8 mouse cellular contexts compared by ENCODE assay signal in the genomic region with DNA sequence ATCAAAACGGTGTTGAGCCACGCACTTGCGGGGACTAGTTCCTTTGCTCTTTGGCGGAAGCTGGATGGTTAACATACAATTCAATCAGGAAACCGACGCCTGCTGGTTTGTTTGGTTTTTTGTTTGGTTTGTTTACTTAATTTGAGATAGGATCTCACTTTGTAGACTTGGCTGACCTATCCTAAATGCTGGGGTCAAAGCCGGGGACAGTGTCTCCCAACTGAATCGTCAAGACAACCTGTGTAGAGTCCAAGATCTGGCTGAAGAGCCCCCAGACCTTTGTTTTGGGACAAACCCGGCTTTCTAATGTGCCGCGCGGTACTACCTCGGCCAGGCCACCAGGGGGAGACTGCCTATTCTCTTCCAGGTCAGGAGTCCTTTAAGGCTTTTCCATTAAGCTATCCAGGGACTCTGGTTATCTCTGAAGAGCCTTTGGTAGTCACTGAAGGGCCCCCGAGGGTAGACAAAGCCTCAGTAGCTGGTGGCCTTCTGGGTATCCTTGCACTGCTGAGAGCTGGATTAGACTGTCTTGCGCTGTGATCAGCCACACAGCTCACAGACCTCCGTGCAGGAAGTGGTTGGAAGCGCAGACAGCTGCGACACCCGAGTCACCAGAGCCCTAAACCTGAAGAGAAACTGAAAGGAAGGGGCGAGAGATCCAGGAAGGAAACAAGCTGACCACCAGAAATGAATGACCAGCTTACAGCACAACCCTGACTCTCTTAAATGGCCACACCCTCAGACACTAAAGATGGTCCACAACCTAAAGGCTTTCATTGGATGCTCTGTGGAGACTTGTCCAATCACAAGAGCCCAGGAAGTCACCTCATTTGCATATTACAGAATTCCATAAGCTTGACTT. TPM values are rescaled to one million over a fixed set of nuclear protein-coding genes. Genes with fewer than 3 reads are reported as not detected.
A peak's percentile ranks its signal among the peaks of the same experiment; 100 is the strongest.
DNase-seq lines count a peak whose midpoint lies in the region; ATAC-seq and TF ChIP-seq lines count a peak whose summit lies in the region.

No protein-coding gene starts in this region.

- H3K27me3 ChIP-seq in E14TG2a.4 (ENCODE audit: insufficient read depth, low read length): peaks cover 22% of the 10 kb centered on the region
- no peaks in the 10 kb centered on the region for H3K27me3 ChIP-seq in embryonic facial prominence, embryonic 11.5 days (ENCODE audit: control insufficient read depth, insufficient read depth, low read length)
- H3K27me3 ChIP-seq in heart, embryonic 15.5 days: no peaks in the 10 kb centered on the region

- H3K27ac ChIP-seq in embryonic facial prominence, embryonic 11.5 days (replicated peaks; ENCODE audit: low read depth, low read length): no peak overlapping the region
- peak overlapping the region; percentile 74 for H3K27ac ChIP-seq in heart, embryonic 15.5 days

- TF ChIP-seq CTCF in E14TG2a.4 (conservative IDR thresholded peaks at IDR 0.05; ENCODE audit: low read length): peak; percentile 58

- peak; percentile 79 for DNase-seq in embryonic facial prominence, embryonic 11.5 days (ENCODE audit: low spot score)
- DNase-seq in kidney, postnatal 10 days: peak; percentile 70
- peak; percentile 67 for DNase-seq in lung, postnatal 14 days
- DNase-seq in retina, postnatal 1 day: peak; percentile 82
- no peak for DNase-seq in frontal cortex, postnatal 25 days (ENCODE audit: low spot score in 2 of 2)

- peak; percentile 96 for ATAC-seq in activated CD4-positive, CD25-positive, alpha-beta regulatory T cell, adult 4 months
- ATAC-seq in embryonic facial prominence, embryonic 11.5 days (replicated peaks; ENCODE audit: insufficient number of reproducible peaks, low FRiP score, low TSS enrichment, low read depth): peak; percentile 49; the same call in 1 of the 2 replicates
- no peak; the same call in 1 of the 2 replicates for ATAC-seq in heart, embryonic 15.5 days (replicated peaks; ENCODE audit: insufficient number of reproducible peaks, insufficient read depth, low FRiP score, low read depth)

- no peak overlapping the region for H3K4me2 ChIP-seq in embryonic facial prominence, embryonic 11.5 days (ENCODE audit: low read depth, low read length)
- peak overlapping the region; percentile 61 for H3K4me2 ChIP-seq in heart, embryonic 15.5 days

- peaks cover 20% of the 10 kb centered on the region for H3K36me3 ChIP-seq in E14TG2a.4 (ENCODE audit: insufficient read depth, low read length)
- H3K36me3 ChIP-seq in embryonic facial prominence, embryonic 11.5 days (replicated peaks; ENCODE audit: control insufficient read depth, insufficient read depth, low read depth, low read length): peaks cover 3% of the 10 kb centered on the region
- H3K36me3 ChIP-seq in heart, embryonic 15.5 days: peaks cover 22% of the 10 kb centered on the region

- WGBS in embryonic facial prominence, embryonic 11.5 days: 38% methylated on average over 20 of the region's 20 CpGs
- WGBS in heart, embryonic 15.5 days: 26% methylated on average over 20 of the region's 20 CpGs

- H3K9ac ChIP-seq in embryonic facial prominence, embryonic 11.5 days (replicated peaks; ENCODE audit: low read length): peak overlapping the region; percentile 4; the same call in 1 of the 2 replicates
- peak overlapping the region; percentile 38; the same call in 1 of the 2 replicates for H3K9ac ChIP-seq in heart, embryonic 15.5 days

- peaks cover 11% of the 10 kb centered on the region for H3K4me1 ChIP-seq in E14TG2a.4 (replicated peaks; ENCODE audit: low read depth, low read length)
- H3K4me1 ChIP-seq in embryonic facial prominence, embryonic 11.5 days (ENCODE audit: control insufficient read depth, insufficient read depth, low read length): no peaks in the 10 kb centered on the region
- H3K4me1 ChIP-seq in heart, embryonic 15.5 days (replicated peaks): peaks cover 8% of the 10 kb centered on the region

- 0 out of 2 replicates have a peak overlapping the region, but pooled peaks have one; percentile 7 for H3K4me3 ChIP-seq in E14TG2a.4 (replicated peaks; ENCODE audit: low read length)
- no peak overlapping the region for H3K4me3 ChIP-seq in embryonic facial prominence, embryonic 11.5 days (ENCODE audit: low read depth, low read length)
- peak overlapping the region; percentile 42 for H3K4me3 ChIP-seq in heart, embryonic 15.5 days

- no peaks in the 10 kb centered on the region for H3K9me3 ChIP-seq in E14TG2a.4 (ENCODE audit: low read length)
- H3K9me3 ChIP-seq in embryonic facial prominence, embryonic 11.5 days (replicated peaks; ENCODE audit: control insufficient read depth, low read length): no peaks in the 10 kb centered on the region
- no peaks in the 10 kb centered on the region for H3K9me3 ChIP-seq in heart, embryonic 15.5 days (replicated peaks)

RNA-seq across cellular contexts. Expression of gene Btnl10, which starts 10.3 kb away (rescaled TPM):
- not detected for polyA plus RNA-seq in activated CD4-positive, CD25-positive, alpha-beta regulatory T cell, adult 4 months (2017; shearing (Covaris generic))
- 0.04 and 0.10 TPM in 2 replicates for polyA plus RNA-seq in embryonic facial prominence, embryonic 11.5 days (2014; fragmentation: Nextera tagmentation; extraction: Ambion mirVana)
- 0.16 TPM in 1 of 2 replicates, not detected in the other for polyA plus RNA-seq in heart, embryonic 15.5 days (2015; fragmentation: Nextera tagmentation; extraction: Ambion mirVana)

RNA-seq across cellular contexts. Expression of gene Rnf187, which starts 10.7 kb away (rescaled TPM):
- 10 to 100 TPM; 11.4 to 17.9 TPM for polyA plus RNA-seq in activated CD4-positive, CD25-positive, alpha-beta regulatory T cell, adult 4 months (2017; shearing (Covaris generic))
- 315 and 331 TPM in 2 replicates for polyA plus RNA-seq in embryonic facial prominence, embryonic 11.5 days (2014; fragmentation: Nextera tagmentation; extraction: Ambion mirVana)
- polyA plus RNA-seq in heart, embryonic 15.5 days (2015; fragmentation: Nextera tagmentation; extraction: Ambion mirVana): 170 and 210 TPM in 2 replicates

RNA-seq across cellular contexts. Expression of gene Hist3h2ba, which starts 20.7 kb away (rescaled TPM):
- polyA plus RNA-seq in activated CD4-positive, CD25-positive, alpha-beta regulatory T cell, adult 4 months (2017; shearing (Covaris generic)): 1 to 10 TPM; 1.8 to 4.2 TPM
- 45.1 and 52.2 TPM in 2 replicates for polyA plus RNA-seq in embryonic facial prominence, embryonic 11.5 days (2014; fragmentation: Nextera tagmentation; extraction: Ambion mirVana)
- polyA plus RNA-seq in heart, embryonic 15.5 days (2015; fragmentation: Nextera tagmentation; extraction: Ambion mirVana): 18.0 and 18.3 TPM in 2 replicates

RNA-seq across cellular contexts. Expression of gene Zfp39, which starts 24.0 kb away (rescaled TPM):
- polyA plus RNA-seq in activated CD4-positive, CD25-positive, alpha-beta regulatory T cell, adult 4 months (2017; shearing (Covaris generic)): 1 to 10 TPM; 7.4 to 7.7 TPM
- 7.6 and 8.3 TPM in 2 replicates for polyA plus RNA-seq in embryonic facial prominence, embryonic 11.5 days (2014; fragmentation: Nextera tagmentation; extraction: Ambion mirVana)
- polyA plus RNA-seq in heart, embryonic 15.5 days (2015; fragmentation: Nextera tagmentation; extraction: Ambion mirVana): 3.1 and 4.4 TPM in 2 replicates

RNA-seq across cellular contexts. Expression of gene Hist3h2a, which starts 26.5 kb away (rescaled TPM):
- polyA plus RNA-seq in activated CD4-positive, CD25-positive, alpha-beta regulatory T cell, adult 4 months (2017; shearing (Covaris generic)): 1 to 10 TPM; 3.5 to 5.4 TPM
- polyA plus RNA-seq in embryonic facial prominence, embryonic 11.5 days (2014; fragmentation: Nextera tagmentation; extraction: Ambion mirVana): 33.0 and 35.0 TPM in 2 replicates
- polyA plus RNA-seq in heart, embryonic 15.5 days (2015; fragmentation: Nextera tagmentation; extraction: Ambion mirVana): 30.4 and 34.7 TPM in 2 replicates

Comparison
In these comparisons a context has a peak if more than half of its experiments do, and no peak if none do; other contexts are left out.
1. DNase-seq: peak in embryonic facial prominence, embryonic 11.5 days (single experiment), kidney, postnatal 10 days (single experiment), lung, postnatal 14 days (single experiment) and retina, postnatal 1 day (single experiment); none in frontal cortex, postnatal 25 days (0 of 2).